26 mouse cellular contexts compared by ENCODE assay signal in the genomic region with DNA sequence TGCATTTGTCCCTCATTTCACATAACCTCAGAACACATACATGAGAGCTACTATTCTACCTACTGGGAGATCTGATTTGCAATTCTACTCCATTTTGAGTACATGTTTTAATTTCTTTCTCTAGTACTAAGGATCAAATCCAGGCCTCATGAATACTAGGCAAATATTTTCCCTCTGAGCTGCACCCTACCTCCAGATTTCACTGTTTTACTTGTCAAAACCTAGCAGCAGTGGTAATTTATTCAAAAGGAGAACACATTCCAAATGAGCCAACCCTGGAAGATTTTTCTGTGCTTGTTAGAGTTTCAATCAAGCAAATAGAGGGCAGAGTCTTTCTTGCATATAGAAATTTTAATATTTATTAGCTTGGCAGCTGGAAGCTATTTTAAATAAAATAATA.
DNase-seq lines count a peak whose midpoint lies in the region; ATAC-seq and TF ChIP-seq lines count a peak whose summit lies in the region.
"Had no signal": no experiment of that assay in that cellular context is flagged by ENCODE, and none has a peak within 500 bp of the region (broad histone marks: within the 10 kb centered on the region; RNA-seq: fewer than 3 reads in every experiment).

No protein-coding gene starts in this region.

- DNase-seq in forebrain, embryonic 10.5 days (ENCODE audit: extremely low spot score, low spot score): no peak
- peak; percentile 41 for DNase-seq in brain, adult 2 months (ENCODE audit: low read depth, low spot score)
- peak; percentile 30 for DNase-seq in brain, embryonic 14.5 days (ENCODE audit: low read depth)
- DNase-seq in telencephalon, adult 2 months (ENCODE audit: low read depth, low spot score): peak; percentile 24
- no peak for DNase-seq in adipocyte (ENCODE audit: low spot score)
- DNase-seq: adrenal gland, adult 8-10 months; adrenal gland, postnatal 25 days; cerebellum, adult 11-12 months; cerebellum, adult 8-10 months; cerebellum, postnatal 10 days; cerebellum, postnatal 36 days; embryo, embryonic 11 days; gastrocnemius, postnatal 25 days; heart, adult 18-20 months; heart, postnatal 14 days; heart, postnatal 4 days; kidney, adult 18-20 months had no signal

- H3K9ac ChIP-seq in forebrain, embryonic 16.5 days (replicated peaks; ENCODE audit: low read depth, low read length): no peak overlapping the region
- H3K9ac ChIP-seq: embryonic facial prominence, embryonic 15.5 days; forebrain, embryonic 12.5 days; heart, embryonic 12.5 days; heart, embryonic 15.5 days; hindbrain, embryonic 14.5 days had no signal

- no peak overlapping the region for H3K27ac ChIP-seq in forebrain, embryonic 16.5 days (ENCODE audit: low read length)
- H3K27ac ChIP-seq in forebrain, embryonic 10.5 days: no peak overlapping the region
- H3K27ac ChIP-seq: embryonic facial prominence, embryonic 15.5 days; forebrain, embryonic 12.5 days; heart, embryonic 15.5 days; hindbrain, embryonic 14.5 days; hindbrain, postnatal 0 days had no signal

- no peak overlapping the region for H3K4me3 ChIP-seq in forebrain, embryonic 16.5 days (replicated peaks; ENCODE audit: low read length)
- H3K4me3 ChIP-seq in forebrain, embryonic 10.5 days: no peak overlapping the region
- H3K4me3 ChIP-seq: embryonic facial prominence, embryonic 15.5 days; forebrain, embryonic 12.5 days; heart, embryonic 12.5 days; heart, embryonic 15.5 days had no signal

- peak; percentile 47 for ATAC-seq in forebrain, embryonic 16.5 days
- ATAC-seq: CD4-positive, CD25-positive, alpha-beta regulatory T cell, adult 4 months; hindbrain, postnatal 0 days; inflammation-experienced regulatory T-cells, adult 6 months had no signal

- H3K4me2 ChIP-seq in forebrain, embryonic 16.5 days (ENCODE audit: low read length): no peak overlapping the region
- H3K4me2 ChIP-seq: embryonic facial prominence, embryonic 15.5 days; forebrain, embryonic 12.5 days; heart, embryonic 12.5 days; heart, embryonic 15.5 days; hindbrain, embryonic 14.5 days had no signal

- H3K27me3 ChIP-seq in forebrain, embryonic 16.5 days (replicated peaks; ENCODE audit: control insufficient read depth, insufficient read depth, low read length): no peaks in the 10 kb centered on the region
- no peaks in the 10 kb centered on the region for H3K27me3 ChIP-seq in forebrain, embryonic 10.5 days (ENCODE audit: poor library complexity, severe bottlenecking)
- H3K27me3 ChIP-seq: embryonic facial prominence, embryonic 15.5 days; forebrain, embryonic 12.5 days; heart, embryonic 12.5 days; heart, embryonic 15.5 days had no signal

- no peaks in the 10 kb centered on the region for H3K9me3 ChIP-seq in forebrain, embryonic 16.5 days (ENCODE audit: control insufficient read depth, low read length)
- no peaks in the 10 kb centered on the region for H3K9me3 ChIP-seq in forebrain, embryonic 10.5 days
- H3K9me3 ChIP-seq: embryonic facial prominence, embryonic 15.5 days; forebrain, embryonic 12.5 days; heart, embryonic 15.5 days had no signal

- TF ChIP-seq CTCF in brain, embryonic 14.5 days (IDR thresholded peaks at IDR 0.05; ENCODE audit: borderline replicate concordance, extremely low read depth, insufficient read depth, insufficient read length): no peak

- peaks cover 4% of the 10 kb centered on the region; the same call in 1 of the 2 replicates for H3K4me1 ChIP-seq in forebrain, embryonic 16.5 days (replicated peaks; ENCODE audit: control insufficient read depth, insufficient read depth, low read length)
- H3K4me1 ChIP-seq in forebrain, embryonic 10.5 days: no peaks in the 10 kb centered on the region
- H3K4me1 ChIP-seq: embryonic facial prominence, embryonic 15.5 days; forebrain, embryonic 12.5 days; heart, embryonic 12.5 days; heart, embryonic 15.5 days had no signal

- TF ChIP-seq POLR2A in brain, embryonic 14.5 days (IDR thresholded peaks at IDR 0.05; ENCODE audit: borderline replicate concordance, extremely low read depth, insufficient read depth, insufficient read length, poor library complexity, severe bottlenecking): no peak

- no peaks in the 10 kb centered on the region for H3K36me3 ChIP-seq in forebrain, embryonic 16.5 days (ENCODE audit: control insufficient read depth, insufficient read depth)
- H3K36me3 ChIP-seq in forebrain, embryonic 10.5 days (replicated peaks): no peaks in the 10 kb centered on the region
- H3K36me3 ChIP-seq: embryonic facial prominence, embryonic 15.5 days; forebrain, embryonic 12.5 days; heart, embryonic 12.5 days; heart, embryonic 15.5 days had no signal

Comparison
In these comparisons a context has a peak if more than half of its experiments do, and no peak if none do; other contexts are left out.
1. DNase-seq: peak in brain, adult 2 months (single experiment), brain, embryonic 14.5 days (single experiment) and telencephalon, adult 2 months (single experiment); none in forebrain, embryonic 10.5 days (single experiment) and adipocyte (single experiment).